Mouse (Mus musculus) erythroid progenitor cell, adult 5-6 weeks (primary cell): Measurements from ENCODE around the gene Tmem51. TPM values are rescaled to one million over a fixed set of nuclear protein-coding genes. Genes with fewer than 3 reads are reported as not detected.

Experiments used
- ATAC-seq: replicated peaks from 2 replicates; pipeline ENCODE4 v1.8.0; 2016; ENCODE audit warnings: moderate number of reproducible peaks, mild to moderate bottlenecking, moderate TSS enrichment, inconsistent platforms; ENCODE audit not compliant: poor library complexity, low FRiP score, severe bottlenecking
- total RNA-seq, 2 experiments: library from RNA; stranded (forward) in 1 of 2; stranded (reverse) in 1 of 2; fragments of 150-400 nt in 1 of 2; fragments of 186-747, 209-891 nt in 1 of 2; gene quantifications; 2 replicates each; pipeline versions ENCODE4 v1.2.3 to v1.2.4; 2015 to 2017; ENCODE audit warnings: low replicate concordance in 2 of 2

Gene Tmem51
- total RNA-seq (2015; ENCODE audit: low replicate concordance) (1.8 TPM in 1 of 2 replicates, not detected in the other), total RNA-seq (2017; ENCODE audit: low replicate concordance) (1.2 and 1.4 TPM in 2 replicates)

GRCm38 (mm10) chr4:142084131-142084899 lies at the start of gene Tmem51:
Gene Tmem51 (minus strand): TSS chr4:142084304.
- ATAC-seq, result no peak

- ATAC-seq, result no peak
Observed at GRCm38 (mm10) chr4:142130162-142130561, 46.1 kb upstream of the Tmem51 start.

- ATAC-seq, result no peak
Observed at GRCm38 (mm10) chr4:142127275-142127788, 43.2 kb upstream of the Tmem51 start.

GRCm38 (mm10) chr4:142126641-142127274 lies 42.7 kb upstream of the Tmem51 start:
- ATAC-seq, result no peak

GRCm38 (mm10) chr4:142121164-142121563 lies 37.1 kb upstream of the Tmem51 start:
- ATAC-seq, result no peak

- no peak for ATAC-seq
Observed at GRCm38 (mm10) chr4:142118522-142118921, 34.4 kb upstream of the Tmem51 start.

- no peak for ATAC-seq
Observed at GRCm38 (mm10) chr4:142117993-142118392, 33.9 kb upstream of the Tmem51 start.

- no peak for ATAC-seq
Observed at GRCm38 (mm10) chr4:142113306-142113705, 29.2 kb upstream of the Tmem51 start.

- ATAC-seq, result no peak
Observed at GRCm38 (mm10) chr4:142103081-142103671, 19.1 kb upstream of the Tmem51 start.

GRCm38 (mm10) chr4:142098303-142098702 lies 14.2 kb upstream of the Tmem51 start:
- no peak for ATAC-seq

- ATAC-seq, result no peak
Observed at GRCm38 (mm10) chr4:142097871-142098270, 13.8 kb upstream of the Tmem51 start.

- ATAC-seq, result no peak
Observed at GRCm38 (mm10) chr4:142095513-142096241, 11.6 kb upstream of the Tmem51 start.

- no peak for ATAC-seq
Observed at GRCm38 (mm10) chr4:142094386-142094785, 10.3 kb upstream of the Tmem51 start.

- ATAC-seq, result no peak
Observed at GRCm38 (mm10) chr4:142091100-142091499, 7.0 kb upstream of the Tmem51 start.

GRCm38 (mm10) chr4:142089966-142090365 lies 5.9 kb upstream of the Tmem51 start:
- ATAC-seq, result no peak

- no peak for ATAC-seq
Observed at GRCm38 (mm10) chr4:142088836-142089235, 4.7 kb upstream of the Tmem51 start.

- no peak for ATAC-seq
Observed at GRCm38 (mm10) chr4:142088409-142088808, 4.3 kb upstream of the Tmem51 start.

- ATAC-seq, result no peak
Observed at GRCm38 (mm10) chr4:142084936-142085563, 946 bp upstream of the Tmem51 start.

- no peak for ATAC-seq
Observed at GRCm38 (mm10) chr4:142083762-142084130, 358 bp downstream of the Tmem51 start.

GRCm38 (mm10) chr4:142083193-142083592 lies 911 bp downstream of the Tmem51 start:
- ATAC-seq, result no peak
